Mouse (Mus musculus): ENCODE measurements around the gene Gm43517.

Gene Gm43517

DNA sequence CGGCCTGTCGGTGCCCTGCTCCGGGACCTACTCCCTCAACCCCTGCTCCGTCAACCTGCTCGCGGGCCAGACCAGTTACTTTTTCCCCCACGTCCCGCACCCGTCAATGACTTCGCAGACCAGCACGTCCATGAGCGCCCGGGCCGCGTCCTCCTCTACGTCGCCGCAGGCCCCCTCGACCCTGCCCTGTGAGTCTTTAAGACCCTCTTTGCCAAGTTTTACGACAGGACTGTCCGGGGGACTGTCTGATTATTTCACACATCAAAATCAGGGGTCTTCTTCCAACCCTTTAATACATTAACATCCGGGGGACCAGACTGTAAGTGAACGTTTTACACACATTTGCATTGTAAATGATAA is 637 bp downstream of the Gm43517 start:
- no peak for DNase-seq (ENCODE audit: low read depth, low spot score)

DNA sequence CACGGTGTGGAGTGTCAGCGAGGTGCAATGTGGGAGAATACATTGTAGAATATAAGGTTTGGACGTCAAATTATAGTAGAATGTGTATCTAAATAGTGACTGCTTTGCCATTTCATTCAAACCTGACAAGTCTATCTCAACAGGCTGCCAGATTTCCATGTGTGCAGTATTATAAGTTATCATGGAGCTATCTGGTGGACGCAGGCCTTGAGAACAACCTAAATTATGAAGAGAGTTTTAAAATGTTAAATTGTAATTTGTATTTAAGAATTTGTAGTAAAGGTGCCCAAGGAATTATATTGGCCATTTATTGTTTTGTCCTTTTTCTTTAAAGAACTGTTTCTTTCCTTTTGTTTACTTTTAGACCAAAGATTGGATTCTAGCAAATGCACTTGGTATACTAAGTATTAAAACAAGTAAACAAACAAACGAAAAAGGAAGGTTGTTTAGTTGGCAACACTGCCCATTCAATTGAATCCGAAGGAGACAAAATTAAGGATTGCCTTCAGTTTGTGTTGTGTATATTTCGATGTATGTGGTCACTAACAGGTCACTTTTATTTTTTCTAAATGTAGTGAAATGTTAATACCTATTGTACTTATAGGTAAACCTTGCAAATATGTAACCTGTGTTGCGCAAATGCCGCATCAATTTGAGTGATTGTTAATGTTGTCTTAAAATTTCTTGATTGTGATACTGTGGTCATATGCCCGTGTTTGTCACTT is 1.3 kb downstream of the Gm43517 start:
- DNase-seq (ENCODE audit: low read depth, low spot score) = no peak

DNA sequence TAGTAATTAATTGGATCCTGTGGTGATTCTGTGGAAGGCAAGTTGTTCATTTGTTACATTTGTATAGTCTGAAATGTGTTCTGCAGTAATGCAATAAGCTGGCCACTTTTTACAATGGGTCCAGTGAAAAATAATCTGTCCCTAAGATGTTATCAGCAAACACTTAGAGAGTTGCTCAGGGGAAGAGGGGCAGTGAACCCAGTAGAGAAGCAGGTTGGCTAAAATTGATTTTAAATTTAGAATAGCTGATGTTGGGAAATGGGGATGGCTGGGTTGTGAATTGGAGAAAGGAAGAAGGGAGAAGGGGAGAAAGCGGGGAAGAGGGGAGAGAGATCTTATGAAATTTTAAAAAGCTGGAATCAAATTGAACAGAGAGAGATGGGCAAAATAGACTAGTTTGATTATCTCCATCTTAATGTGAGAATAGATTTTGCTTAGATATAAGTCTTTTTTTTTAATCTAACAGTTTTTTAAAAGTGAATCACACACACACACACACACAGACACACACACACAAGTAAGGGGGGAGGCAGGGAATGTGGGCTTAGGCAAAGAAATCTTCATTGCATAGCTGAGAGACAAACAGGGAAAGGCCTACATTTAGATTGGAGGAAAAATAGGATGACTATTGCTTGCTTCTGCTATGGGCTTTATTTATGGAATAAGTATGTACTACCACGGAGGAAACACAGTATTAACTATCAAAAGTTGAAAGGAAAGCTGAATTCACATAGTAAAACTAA is 3.1 kb downstream of the Gm43517 start:
- DNase-seq (ENCODE audit: low read depth, low spot score) = no peak

DNA sequence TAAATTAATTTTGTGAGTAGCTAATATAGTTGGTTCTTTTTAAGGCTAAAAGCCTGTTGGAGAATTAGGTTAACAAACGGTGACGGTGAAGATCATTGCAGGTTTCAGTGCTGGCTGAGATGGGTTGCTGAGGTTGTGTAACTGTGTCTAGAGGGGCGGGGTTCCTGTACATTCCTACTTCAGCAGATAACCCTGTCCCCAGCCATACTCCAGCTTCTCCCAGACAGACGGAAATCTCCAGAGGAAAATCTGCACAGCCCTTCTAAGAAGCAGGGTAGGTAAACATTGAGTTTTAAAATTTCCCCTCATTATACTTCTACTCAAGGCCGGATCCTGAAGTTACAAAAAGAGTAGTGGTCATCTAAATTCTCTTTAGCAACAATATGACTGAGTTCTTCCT is 4.7 kb downstream of the Gm43517 start:
- no peak for DNase-seq (ENCODE audit: low read depth, low spot score)

DNA sequence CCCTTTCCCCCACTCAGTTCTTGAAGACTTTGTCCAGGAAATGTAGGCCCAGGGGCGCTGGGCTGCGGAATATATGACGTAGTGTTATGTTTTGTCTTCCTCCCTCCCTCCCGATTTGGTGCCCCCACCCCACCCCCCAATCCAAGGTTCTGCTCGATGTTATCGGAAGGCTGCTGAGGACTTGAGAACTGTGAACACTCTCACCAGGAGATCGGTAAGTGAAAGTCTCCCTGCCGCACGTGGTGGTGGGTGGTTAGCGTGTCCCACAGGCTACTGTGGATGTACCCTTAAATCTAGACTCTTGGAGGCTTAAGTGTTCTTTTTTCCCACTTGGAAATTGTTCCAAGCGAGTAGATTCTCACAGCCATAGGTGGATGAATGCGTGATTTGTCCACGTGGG is 5.3 kb downstream of the Gm43517 start:
- no peak for DNase-seq (ENCODE audit: low read depth, low spot score)

DNA sequence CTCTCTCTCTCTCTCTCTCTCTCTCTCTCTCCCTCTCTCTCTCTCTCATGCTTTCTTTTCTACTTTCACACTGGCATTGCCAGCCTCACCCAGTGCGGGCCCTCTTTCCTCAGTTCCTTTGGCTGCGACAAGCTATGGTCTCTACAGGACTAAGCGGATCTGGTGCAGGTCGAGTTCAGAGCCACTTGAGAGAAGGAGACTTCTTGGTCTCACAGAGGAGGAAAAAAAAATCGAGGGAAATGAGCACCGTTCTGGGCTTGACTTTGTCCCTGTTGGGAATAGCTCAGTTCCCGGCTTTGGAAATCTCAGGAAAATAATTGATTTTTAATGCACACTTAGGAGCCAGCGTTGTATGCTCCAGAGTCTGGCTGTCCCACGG is 5.9 kb downstream of the Gm43517 start:
- no peak for DNase-seq (ENCODE audit: low read depth, low spot score)

DNA sequence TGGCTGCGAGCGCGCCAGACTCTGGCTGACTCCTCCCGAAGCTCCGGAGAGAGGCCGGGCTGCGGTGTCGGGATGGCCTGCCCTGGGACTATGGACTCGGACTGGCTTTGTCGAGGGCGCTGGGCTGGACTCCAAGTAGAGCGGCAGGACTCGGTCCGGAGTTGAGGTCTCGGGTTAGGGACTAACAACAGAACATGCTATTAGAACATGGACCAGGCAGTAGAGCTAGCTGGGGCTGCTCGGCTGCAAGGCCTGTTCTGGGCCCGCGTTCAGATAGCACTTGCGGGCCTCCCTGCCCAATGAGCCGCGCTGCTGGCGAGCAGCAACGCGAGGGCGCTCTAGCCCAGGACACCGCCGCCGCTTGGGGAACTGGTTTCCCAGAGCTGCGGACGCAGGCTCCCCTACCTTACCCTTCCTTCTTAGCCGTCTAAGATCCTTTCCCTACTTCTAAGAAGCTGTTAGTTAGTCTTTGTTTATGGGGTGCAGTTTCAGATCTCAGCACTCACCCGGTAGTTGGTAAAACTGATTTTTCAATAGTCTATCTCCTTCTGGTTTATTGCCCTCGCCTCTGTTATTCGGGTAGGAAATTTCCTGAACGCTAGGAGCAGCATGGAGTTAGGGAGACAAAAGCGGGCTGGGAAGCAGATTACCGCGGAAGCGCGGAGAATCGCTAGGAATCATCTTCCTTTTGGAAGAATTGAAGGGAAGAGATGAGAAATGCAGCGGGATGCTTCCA is 6.5 kb downstream of the Gm43517 start:
- DNase-seq (ENCODE audit: low read depth, low spot score) = no peak

DNA sequence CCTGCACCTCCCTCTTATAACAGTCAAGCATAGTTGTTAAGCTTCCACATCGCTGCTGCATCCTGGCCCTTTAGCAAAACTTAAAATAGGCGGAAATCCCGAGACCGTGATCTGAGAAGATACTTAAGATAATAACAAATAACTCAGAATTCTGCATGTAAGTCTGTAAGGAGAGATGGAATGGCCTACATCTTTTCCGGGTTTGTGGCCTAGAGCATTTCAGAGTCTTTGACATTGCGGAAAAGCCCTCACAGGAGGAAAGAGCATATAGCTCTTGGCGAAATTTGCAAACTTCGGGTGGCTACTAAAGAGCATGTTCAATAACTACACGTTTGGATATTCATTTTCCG is 7.0 kb downstream of the Gm43517 start:
- DNase-seq (ENCODE audit: low read depth, low spot score) = no peak

DNA sequence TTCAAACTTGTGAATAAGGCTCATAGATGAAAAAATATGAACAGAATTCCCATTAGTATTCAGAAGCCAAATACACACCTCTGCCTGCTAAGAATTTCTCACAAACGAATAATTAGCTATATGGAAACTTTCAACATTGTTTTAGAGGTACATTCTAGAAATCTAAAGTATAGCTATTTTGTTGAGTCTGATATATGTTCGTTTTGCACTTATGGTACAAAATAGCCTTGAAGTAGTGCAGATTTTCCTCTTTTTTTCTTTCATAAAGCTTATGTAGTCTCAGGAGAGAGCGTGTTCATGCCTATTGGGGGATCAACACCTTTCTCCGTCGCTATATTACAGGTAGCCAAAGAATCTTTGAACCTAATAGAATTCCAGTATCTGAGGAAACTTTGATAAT is 7.9 kb downstream of the Gm43517 start:
- DNase-seq (ENCODE audit: low read depth, low spot score) = no peak

DNA sequence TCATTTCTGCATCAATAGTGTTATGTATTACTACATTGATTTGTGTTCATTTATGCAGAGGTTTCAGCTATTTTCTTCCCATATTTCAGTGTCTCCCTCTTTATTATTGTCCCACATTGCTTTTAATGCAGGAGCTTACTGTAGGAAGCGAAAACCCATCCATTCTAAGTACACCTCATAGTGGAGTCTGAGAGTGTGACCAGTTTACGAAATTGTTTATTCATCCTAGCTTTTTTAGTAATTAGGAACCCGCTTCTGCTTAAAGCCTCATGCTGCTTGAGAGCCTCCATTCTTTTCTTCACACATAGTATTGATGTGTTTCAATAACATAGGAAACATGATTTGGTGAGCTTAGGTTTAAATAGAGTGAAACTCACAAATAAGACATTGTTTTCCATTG is 8.7 kb downstream of the Gm43517 start:
- DNase-seq (ENCODE audit: low read depth, low spot score) = no peak

DNA sequence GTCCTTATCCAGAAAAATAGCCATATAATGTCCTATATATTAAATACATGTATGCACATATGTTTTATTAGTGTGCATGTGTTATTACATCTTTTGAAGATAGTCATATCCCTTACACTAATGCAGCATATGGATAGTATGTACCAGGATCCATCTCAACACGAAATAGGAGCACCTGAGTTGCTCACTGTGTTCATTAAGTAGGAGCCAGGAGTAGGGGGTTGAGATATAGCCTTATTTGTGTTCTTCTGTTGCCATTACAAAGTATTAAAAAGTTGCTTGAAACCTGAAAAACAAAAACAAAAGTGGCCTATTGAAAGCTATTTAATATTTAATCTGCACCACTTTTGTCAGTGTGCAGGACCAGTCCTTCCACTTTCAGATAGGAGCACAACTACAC is 9.2 kb downstream of the Gm43517 start:
- no peak for DNase-seq (ENCODE audit: low read depth, low spot score)

DNA sequence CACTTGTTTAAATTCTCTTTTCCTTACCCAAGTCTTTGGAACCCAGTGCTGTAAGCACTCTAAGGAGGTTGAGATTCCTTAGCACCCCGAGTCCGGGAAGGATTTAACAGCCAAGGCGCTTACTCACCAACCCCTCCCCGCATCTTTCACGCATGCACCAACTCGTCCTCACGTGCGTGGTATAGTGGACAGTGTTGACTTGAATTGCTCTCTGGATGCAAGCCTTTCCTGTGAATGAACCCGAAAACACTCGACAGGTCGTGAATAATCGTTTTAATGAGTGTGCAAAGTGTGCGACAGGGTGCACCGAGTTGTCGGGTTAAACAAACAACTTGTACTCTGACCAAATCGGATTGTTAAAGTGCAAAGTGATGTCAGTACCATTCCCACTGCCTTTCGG is 9.9 kb downstream of the Gm43517 start:
- DNase-seq (ENCODE audit: low read depth, low spot score) = no peak

DNA sequence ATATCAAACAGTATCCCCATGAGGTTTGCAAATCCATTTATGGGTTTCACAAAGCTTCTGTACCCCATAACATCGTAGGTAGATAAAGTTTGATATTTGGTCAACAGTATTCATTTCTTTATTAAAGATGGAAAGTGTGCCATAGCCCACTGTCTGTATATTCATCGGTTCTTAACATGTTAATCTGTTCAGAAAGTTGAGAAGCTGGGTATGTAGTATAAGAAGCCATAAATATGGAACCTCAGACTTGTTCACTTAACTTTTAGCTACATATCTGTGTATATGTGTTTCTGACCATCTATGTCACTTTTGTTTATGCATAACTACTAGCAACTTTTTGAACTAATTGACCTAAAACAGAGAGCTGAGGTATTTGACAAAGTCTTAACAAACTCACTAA is 11.0 kb downstream of the Gm43517 start:
- no peak for DNase-seq (ENCODE audit: low read depth, low spot score)

DNA sequence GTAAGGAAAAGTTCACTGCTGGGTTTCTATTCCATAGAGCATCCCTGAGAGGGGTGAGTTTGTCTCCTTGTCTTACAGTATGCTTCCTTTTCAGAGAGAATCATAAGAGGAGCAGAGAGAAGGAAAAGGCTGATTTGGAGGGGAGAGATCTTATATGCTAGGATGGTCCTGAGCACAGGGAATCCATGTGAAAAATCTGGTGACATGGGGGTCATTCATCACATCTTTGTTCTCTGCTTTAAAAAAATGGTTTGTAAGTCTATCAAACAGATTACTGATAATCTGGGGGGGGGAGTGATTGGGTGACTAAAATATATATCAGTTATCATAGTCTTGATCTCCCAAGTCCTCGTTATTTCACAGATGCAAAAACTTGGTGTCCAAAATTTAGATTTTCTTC is 11.8 kb downstream of the Gm43517 start:
- DNase-seq (ENCODE audit: low read depth, low spot score) = no peak

DNA sequence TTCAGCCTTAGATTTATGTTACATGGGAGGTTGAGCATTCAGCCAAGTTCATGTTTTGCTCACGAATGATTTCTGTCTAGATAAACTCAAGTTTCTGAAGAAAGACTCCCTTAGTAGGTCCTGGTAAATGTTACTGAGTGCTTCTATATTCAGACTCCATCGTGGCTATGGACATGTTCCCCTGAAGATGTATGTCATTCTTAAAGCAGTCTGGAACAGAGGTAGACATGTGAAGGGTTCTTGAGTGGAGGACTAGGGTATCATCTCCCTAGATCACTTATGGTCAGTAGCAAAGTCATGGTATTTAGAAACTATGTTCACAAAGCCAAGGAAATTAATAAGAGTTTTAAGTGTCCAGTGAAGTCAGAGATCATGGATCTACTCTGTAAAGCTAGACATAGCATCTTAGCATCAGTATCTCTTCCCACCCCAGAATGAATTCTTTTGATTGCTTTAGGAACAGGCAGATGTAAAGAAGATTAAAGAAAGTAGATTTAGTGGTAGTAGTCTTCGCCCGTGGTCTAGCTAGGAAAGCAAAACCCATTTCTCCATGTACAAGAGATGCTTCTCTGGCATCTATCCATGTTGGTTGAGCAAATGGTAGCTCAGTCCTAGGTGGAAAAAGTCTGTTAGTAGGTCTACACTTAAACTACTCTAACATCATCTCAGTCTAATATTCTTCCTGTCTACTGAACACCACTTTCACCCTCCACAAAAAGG is 12.6 kb downstream of the Gm43517 start:
- no peak for DNase-seq (ENCODE audit: low read depth, low spot score)

DNA sequence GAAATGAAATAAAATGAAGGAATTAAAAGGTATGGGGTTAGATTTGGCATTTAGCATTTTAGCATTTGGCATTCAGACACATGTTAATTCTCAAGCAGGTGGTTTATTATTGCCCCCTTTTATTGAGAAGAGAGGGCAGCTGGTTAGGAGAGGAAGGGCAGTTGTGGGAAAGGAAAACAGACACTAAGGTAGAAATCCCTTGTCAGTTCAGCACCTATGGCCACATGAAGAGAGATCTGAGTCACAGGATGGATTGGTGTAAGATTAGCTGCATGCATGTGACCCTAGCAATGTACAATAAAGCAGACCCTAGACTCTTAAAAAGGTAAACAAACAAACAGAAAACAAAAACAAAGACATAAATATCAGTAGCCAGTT is 13.2 kb downstream of the Gm43517 start:
- DNase-seq (ENCODE audit: low read depth, low spot score) = no peak

DNA sequence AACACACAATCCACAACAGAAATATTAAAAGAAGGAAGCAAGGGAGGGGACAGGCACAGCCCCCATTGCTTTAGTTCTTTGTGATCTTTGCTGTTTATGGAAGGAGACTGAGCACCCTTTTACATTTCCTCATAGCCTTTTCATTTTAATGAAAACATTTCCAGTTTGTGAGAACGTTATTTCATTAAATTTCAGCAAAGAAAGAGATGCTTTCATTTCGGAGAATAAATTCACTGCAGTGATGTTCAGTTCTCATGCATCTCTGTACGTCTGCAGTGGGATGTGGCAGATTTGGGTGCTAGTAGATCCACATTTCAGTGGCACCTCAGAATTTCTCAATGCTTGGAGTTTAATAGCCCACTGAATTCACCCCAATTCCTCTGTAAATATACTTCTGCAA is 13.7 kb downstream of the Gm43517 start:
- no peak for DNase-seq (ENCODE audit: low read depth, low spot score)

DNA sequence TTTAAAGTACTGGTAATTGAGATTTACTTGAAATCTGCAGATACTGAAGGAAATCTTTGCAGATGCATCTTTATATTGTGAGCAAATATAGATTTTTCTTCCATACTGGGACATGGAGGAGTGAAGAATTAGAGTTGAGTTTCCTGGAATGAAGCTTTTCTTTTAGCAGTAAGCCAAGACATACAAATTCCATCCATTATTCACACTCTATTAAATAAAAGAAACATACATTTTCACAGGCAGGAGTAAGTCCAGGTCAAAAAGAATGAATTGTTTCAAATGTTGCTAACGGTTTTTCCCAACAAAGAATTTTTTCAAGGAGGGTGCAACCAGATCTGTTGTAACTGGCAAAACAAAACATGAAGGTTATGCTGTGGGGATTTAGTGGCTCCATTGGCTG is 14.6 kb downstream of the Gm43517 start:
- no peak for DNase-seq (ENCODE audit: low read depth, low spot score)

DNA sequence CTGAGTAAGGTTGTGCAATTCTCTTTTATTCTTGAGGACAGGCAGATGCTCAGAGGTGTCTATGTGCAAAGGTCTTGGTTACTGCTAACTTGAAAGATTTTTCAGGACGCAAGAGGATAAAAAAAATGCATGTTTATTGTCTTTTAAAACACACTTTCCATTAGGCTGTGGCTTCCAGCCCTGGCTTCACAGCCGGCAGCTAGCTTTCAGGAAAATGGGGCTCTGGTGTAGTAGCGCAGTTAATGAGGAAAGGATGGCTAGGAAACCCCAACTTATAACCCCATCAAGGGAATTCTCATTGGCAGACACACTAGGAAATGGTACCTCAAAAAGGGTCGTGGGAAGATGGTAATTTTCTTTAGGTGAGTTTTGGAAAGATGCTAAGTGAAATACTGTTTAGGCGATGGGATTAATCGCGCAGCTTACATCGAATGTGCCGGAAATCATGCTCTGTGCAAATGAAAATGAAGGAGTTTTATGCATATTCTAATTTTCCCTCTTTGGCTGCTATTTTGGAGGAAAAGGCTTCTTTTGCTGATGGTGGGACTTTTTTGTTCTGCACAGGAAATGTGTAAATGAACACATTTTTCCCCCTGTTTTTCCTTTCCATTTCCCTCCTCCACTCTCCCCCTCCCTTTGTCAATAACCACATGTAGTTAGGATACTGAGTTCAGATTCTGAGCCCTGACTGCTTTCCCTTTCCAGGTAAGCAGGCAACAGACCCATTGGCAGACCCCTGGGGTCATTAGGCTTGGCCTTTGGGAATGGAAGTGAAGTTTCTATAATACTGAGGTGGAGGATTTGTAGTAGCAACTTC is 15.3 kb downstream of the Gm43517 start:
- DNase-seq (ENCODE audit: low read depth, low spot score) = no peak

DNA sequence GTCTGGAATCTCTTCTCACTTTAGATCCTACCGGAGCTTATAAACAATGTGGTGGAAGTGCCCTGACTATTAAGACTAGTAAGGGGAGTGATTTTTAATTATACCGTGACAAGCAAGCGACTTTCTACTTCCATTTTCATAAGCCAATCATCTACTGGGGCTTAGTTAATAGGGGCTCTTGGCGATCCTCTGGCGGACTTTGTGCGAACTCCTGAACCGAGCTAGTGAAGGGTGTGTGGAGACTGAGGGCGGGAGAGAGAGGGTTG is 15.8 kb downstream of the Gm43517 start:
- DNase-seq (ENCODE audit: low read depth, low spot score) = no peak

DNA sequence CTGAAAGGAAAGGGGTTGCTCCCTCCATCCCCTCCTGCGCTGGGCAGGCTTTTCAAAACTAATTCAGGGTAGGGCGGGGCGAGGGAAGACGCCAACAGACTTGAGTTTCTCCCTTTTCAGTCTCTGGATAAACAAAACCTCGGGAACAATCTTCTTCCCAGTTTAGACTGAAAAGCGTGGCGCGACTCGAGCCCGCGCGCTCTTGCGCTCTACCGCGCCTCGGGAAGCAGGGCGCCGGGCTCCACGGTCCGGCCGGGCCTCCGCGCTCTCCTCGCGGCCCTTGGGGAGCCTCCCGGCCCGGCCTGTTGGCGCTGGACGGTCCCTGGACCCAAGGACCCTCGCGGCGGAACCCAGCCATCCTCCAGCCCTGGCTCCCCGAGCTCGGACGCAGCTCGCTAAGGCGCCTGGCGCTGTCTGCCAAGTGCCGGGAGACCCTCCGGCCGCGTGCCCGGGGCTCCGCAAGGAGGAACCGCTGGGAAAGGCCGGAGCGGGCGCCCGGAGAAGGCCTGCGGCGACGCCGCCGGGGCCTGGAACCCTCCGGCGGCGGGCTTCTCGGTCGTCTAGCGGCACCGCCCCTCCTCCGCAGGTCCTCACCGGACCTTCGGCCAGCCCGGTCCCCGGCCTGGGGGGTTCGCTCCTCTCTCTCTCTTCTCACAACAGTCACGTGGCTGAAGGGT is 16.3 kb downstream of the Gm43517 start:
- no peak for DNase-seq (ENCODE audit: low read depth, low spot score)

Data from retina, postnatal 7 days (tissue).